Mouse (Mus musculus): ENCODE measurements around the gene Tnfsf12.

DNA sequence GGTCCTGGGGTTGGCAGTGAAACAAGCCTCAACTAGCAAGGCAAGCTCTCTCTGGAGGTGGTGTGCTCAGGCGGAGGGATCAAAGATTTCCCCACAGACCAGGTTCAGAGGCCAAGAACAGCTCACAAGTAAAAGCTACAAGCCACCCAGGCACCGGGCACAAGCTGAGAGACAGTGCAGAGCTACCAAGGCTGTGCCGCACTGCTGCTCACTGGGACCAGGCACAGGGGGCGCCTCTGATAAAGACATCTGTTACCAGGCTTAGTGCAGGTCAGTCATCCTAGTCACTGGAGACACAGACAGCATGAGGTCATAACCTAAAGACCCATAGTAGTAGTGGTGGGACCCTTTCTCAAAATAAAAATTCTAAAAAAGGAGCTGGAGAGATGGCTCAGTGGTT, 21.3 kb upstream of the Tnfsf12 start:
- TF ChIP-seq POLR2A (IDR thresholded peaks at IDR 0.05; ENCODE audit: borderline replicate concordance, control insufficient read depth, low read depth, low read length): no peak
- no peak for TF ChIP-seq CTCF (IDR thresholded peaks at IDR 0.05; ENCODE audit: control insufficient read depth, insufficient read depth, low read length)

Measured in bone marrow, adult 2 months (tissue).